Mouse (Mus musculus) neural tube, embryonic 11.5 days (tissue): ENCODE measurements around the gene Nsf. TPM values are rescaled to one million over a fixed set of nuclear protein-coding genes. Genes with fewer than 3 reads are reported as not detected.
A peak's percentile ranks its signal among the peaks of the same experiment; 100 is the strongest.

Experiments used
- ATAC-seq: fragments of 200-750 bp; cut with Nextera tagmentation; 2 replicates; pipeline ENCODE4 v1.8.0; 2017; ENCODE audit warnings: moderate number of reproducible peaks, mild to moderate bottlenecking, moderate TSS enrichment, moderate library complexity; ENCODE audit not compliant: insufficient read depth, low FRiP score, low TSS enrichment
- DNase-seq: peaks from one replicate; pipeline ENCODE4 v3.0.0-alpha.2; 2015; ENCODE audit warnings: low spot score
- H3K27ac ChIP-seq: fragments of 300-500 bp; sonication (generic); 2 replicates; pipeline ENCODE4 v1.5.1; 2014; ENCODE audit warnings: low read depth, mild to moderate bottlenecking, low read length
- H3K27me3 ChIP-seq: fragments of 300-500 bp; sonication (generic); 2 replicates; pipeline ENCODE4 v1.6.1; 2014; ENCODE audit warnings: mild to moderate bottlenecking, low read length, mixed read lengths; ENCODE audit not compliant: control insufficient read depth, insufficient read depth
- H3K36me3 ChIP-seq: fragments of 300-500 bp; sonication (generic); 2 replicates; pipeline ENCODE4 v1.6.1; 2014; ENCODE audit warnings: mild to moderate bottlenecking, low read length, moderate library complexity, mixed read lengths; ENCODE audit not compliant: control insufficient read depth, insufficient read depth
- H3K4me1 ChIP-seq: fragments of 300-500 bp; sonication (generic); 2 replicates; pipeline ENCODE4 v1.6.1; 2014; ENCODE audit warnings: low read length, mixed read lengths; ENCODE audit not compliant: control insufficient read depth, insufficient read depth
- H3K4me2 ChIP-seq: fragments of 300-500 bp; sonication (generic); 2 replicates; pipeline ENCODE4 v1.6.1; 2014; ENCODE audit warnings: low read depth, mild to moderate bottlenecking, moderate library complexity
- H3K4me3 ChIP-seq: fragments of 300-500 bp; sonication (generic); 2 replicates; pipeline ENCODE4 v1.5.1; 2014; ENCODE audit warnings: low read depth, low read length
- H3K9ac ChIP-seq: fragments of 300-500 bp; sonication (generic); 2 replicates; pipeline ENCODE4 v1.6.1; 2014; ENCODE audit warnings: mild to moderate bottlenecking, low read length
- H3K9me3 ChIP-seq: fragments of 300-500 bp; sonication (generic); 2 replicates; pipeline ENCODE4 v1.6.1; 2016; ENCODE audit warnings: low read length; ENCODE audit not compliant: control insufficient read depth
- WGBS: fragments of 180-500 bp; shearing (Covaris S2); extraction: QIAGEN DNeasy Blood & Tissue Kit; methylation state at CpG from one replicate; pipeline ENCODE4 v1.1.7; 2014; 5-methylcytosine and 5-hydroxymethylcytosine counted together
- polyA plus RNA-seq: library from polyadenylated mRNA; unstranded; fragments of >200 nt; fragmentation: Nextera tagmentation; extraction: Ambion mirVana; gene quantifications from 2 replicates; pipeline ENCODE4 v1.2.1, GENCODE M21; 2014

The Nsf gene
- polyA plus RNA-seq, 1 experiment from 2014 or later, result 65.4 TPM

DNA sequence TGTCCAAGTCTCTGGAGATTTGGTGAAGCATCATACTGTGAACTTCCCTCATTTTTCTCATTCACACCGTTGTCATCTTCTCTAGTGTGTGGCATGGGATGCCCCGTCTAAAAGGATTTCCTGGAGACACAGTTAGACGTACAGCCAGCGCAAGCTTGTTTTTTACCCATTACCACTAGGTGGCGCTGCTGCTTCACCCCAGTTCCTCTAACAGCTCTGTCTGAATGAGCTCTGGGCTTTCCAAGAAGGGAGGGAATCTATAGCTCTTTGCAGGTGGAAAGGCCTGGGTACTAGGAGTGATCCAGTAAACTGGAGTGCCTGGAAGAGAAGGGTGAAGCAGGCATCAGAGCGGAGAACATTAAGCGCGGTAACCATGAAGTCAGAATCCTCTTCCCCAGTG is 33.6 kb upstream of the Nsf start:
- Histone ChIP-seq H3K27ac (no peak overlapping the region), H3K4me1 (no peaks in the 10 kb centered on the region), H3K9me3 (no peaks in the 10 kb centered on the region), H3K4me2 (no peak overlapping the region), H3K27me3 (no peaks in the 10 kb centered on the region), H3K36me3 (peaks cover 9% of the 10 kb centered on the region), H3K9ac (no peak overlapping the region), H3K4me3 (no peak overlapping the region)
- DNase-seq, result peak; percentile 83
- no peak for ATAC-seq
- WGBS, result 26% methylated on average over 8 of the region's 8 CpGs

DNA sequence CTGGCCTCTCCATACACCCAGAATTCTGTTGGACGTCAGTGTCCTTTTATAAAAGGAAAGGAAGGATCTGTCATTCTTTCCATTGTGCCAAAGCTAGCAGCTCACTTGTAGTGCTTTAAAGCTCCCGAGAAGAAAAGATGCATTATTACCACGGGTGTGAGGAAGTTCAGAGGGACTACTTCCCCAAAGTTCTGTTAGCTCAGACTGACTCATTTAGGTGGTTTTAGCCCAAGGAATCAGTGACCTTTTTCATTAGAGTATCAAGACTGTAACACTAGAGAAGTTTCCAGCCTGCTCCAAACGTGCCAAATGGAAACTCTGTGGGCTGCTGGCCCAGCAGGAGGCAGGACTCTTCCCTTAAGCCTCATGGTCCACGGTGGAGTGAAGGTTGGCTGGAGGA is 30.2 kb upstream of the Nsf start:
- 66% methylated on average over 5 of the region's 5 CpGs for WGBS

DNA sequence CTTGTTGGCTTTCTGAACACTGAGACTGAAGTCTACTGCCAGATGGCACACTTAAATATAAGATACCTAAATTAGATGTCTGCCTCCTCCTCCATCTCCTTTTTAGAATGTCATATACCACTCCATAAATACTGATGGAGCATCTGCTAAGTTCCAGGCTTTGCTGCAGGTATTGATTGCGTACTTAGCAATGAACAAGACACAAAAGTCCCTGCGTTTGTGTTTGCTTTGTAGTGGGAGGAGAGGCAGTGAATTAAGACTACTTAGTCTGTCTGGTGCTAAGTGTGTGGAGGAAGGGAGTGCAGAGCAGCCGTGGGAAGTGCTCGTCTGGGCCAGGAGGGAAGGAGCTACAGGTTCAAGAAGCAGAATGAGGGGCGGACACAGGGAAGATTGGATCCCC is 28.0 kb upstream of the Nsf start:
- 72% methylated on average over 5 of the region's 5 CpGs for WGBS
- Histone ChIP-seq H3K9ac (no peak overlapping the region), H3K9me3 (no peaks in the 10 kb centered on the region), H3K36me3 (peaks cover 9% of the 10 kb centered on the region), H3K4me2 (no peak overlapping the region), H3K4me1 (no peaks in the 10 kb centered on the region), H3K27me3 (no peaks in the 10 kb centered on the region), H3K4me3 (no peak overlapping the region), H3K27ac (no peak overlapping the region)
- no peak for DNase-seq
- no peak for ATAC-seq

More for the DNA sequence above, 30.2 kb upstream of the Nsf start:
- Histone ChIP-seq H3K4me2 (no peak overlapping the region), H3K4me3 (no peak overlapping the region), H3K9ac (no peak overlapping the region), H3K4me1 (no peaks in the 10 kb centered on the region), H3K9me3 (no peaks in the 10 kb centered on the region), H3K27ac (no peak overlapping the region), H3K36me3 (peaks cover 9% of the 10 kb centered on the region), H3K27me3 (no peaks in the 10 kb centered on the region)
- no peak for DNase-seq
- ATAC-seq, result no peak

DNA sequence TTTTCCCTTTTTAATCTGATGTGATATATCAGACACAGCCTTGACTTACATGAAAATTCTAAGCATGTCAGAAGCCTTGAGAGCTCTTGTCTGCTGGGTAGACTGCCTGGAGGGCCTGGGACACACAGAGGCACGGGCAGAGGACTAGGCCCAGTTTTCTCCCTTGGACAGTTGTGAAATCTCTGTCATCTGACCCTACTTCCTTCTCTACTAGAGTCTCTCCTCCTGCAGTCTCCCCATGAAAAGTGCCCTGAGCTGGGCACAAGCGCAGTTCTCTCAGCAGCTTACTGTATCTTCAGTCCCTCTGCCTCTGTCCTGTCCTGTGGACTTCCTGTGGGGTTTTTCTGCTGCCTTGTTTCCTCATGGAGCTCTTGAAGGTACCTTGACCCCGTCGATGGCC is 25.5 kb upstream of the Nsf start:
- H3K4me1 ChIP-seq, result no peaks in the 10 kb centered on the region
- H3K27ac ChIP-seq, result no peak overlapping the region
- no peak overlapping the region for H3K9ac ChIP-seq
- DNase-seq, result no peak
- no peaks in the 10 kb centered on the region for H3K27me3 ChIP-seq
- no peak for ATAC-seq
- no peaks in the 10 kb centered on the region for H3K9me3 ChIP-seq
- no peak overlapping the region for H3K4me2 ChIP-seq
- peaks cover 13% of the 10 kb centered on the region for H3K36me3 ChIP-seq
- H3K4me3 ChIP-seq, result no peak overlapping the region
- WGBS, result 85% methylated on average over 4 of the region's 4 CpGs

- Histone ChIP-seq H3K4me1 (peaks cover 7% of the 10 kb centered on the region), H3K9ac (no peak overlapping the region), H3K27me3 (no peaks in the 10 kb centered on the region), H3K36me3 (peaks cover 9% of the 10 kb centered on the region), H3K4me2 (no peak overlapping the region), H3K27ac (no peak overlapping the region), H3K9me3 (no peaks in the 10 kb centered on the region), H3K4me3 (no peak overlapping the region)
- WGBS, result 80% methylated on average over 3 of the region's 3 CpGs
- ATAC-seq (no peak), DNase-seq (no peak)
These were observed 17.0 kb upstream of the Nsf start for GRCm38 (mm10) chr11:103970876-103971275.

- Histone ChIP-seq H3K4me3 (no peak overlapping the region), H3K27ac (no peak overlapping the region), H3K36me3 (peaks cover 3% of the 10 kb centered on the region; the same call in 1 of the 2 replicates), H3K4me2 (no peak overlapping the region), H3K27me3 (no peaks in the 10 kb centered on the region), H3K4me1 (peaks cover 7% of the 10 kb centered on the region), H3K9me3 (no peaks in the 10 kb centered on the region), H3K9ac (no peak overlapping the region)
- no peak for DNase-seq
- no peak for ATAC-seq
- 90% methylated on average over 5 of the region's 5 CpGs for WGBS
These were observed 15.4 kb upstream of the Nsf start for GRCm38 (mm10) chr11:103969278-103969677.

DNA sequence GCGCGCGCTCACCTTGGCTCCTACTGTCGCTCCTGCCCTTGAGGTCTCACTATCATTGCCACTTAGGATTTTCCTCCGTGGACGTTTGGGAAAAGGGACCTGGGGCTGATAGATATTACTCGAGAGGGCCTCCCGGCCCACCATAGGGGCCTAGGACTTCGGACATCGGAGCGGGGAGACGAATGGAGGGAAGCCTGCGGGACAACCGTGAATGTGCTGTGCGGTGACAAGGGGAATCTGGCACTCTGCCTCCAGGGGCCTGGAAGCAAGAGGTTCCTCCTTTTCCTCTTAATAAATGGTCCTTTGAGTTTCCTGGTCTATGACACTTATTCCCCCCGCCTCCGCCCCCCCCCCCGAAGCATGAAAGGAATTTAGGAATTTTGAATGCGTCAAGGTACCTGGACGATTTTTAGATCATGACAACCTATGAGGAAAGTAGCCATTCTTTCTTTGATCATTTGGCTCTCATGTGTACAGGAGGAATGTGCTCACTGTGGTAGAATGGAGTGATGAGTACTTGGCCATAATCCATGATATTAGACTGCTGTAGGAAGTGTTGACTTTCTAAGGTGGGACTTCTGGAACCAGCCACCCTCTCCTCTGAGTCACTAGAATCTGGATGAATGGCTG is 13.4 kb upstream of the Nsf start:
- Histone ChIP-seq H3K9ac (peak overlapping the region; percentile 87), H3K36me3 (0 out of 2 replicates have a peak, but pooled peaks cover 2% of the 10 kb centered on the region), H3K27me3 (no peaks in the 10 kb centered on the region), H3K4me1 (peaks cover 7% of the 10 kb centered on the region), H3K4me2 (peak overlapping the region; percentile 81), H3K9me3 (no peaks in the 10 kb centered on the region), H3K27ac (peak overlapping the region; percentile 84), H3K4me3 (peak overlapping the region; percentile 92)
- DNase-seq (no peak), ATAC-seq (no peak)
- 1% methylated on average over 20 of the region's 20 CpGs for WGBS

DNA sequence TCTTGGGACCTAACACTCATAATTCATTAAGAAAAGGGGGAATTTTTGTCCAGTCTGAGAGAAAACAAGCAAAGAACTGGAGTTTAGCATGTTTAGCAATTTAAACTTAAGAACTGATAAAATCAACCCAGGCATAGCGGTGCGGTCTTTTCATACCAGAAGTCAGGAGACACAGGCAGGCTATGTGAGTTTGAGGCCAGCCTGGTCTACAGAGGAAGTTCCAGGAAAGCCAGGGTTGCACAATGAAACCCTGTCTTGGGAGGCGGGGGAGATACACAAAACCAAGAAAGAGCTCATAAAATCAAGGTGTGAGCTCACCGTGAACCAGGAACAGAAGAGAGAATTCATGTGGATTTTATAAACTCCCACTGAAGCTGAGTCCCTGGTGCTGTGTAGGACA is 3.0 kb upstream of the Nsf start:
- DNase-seq, result no peak
- H3K9me3 ChIP-seq, result no peaks in the 10 kb centered on the region
- H3K4me2 ChIP-seq, result no peak overlapping the region
- no peak for ATAC-seq
- H3K36me3 ChIP-seq, result no peaks in the 10 kb centered on the region
- no peak overlapping the region for H3K27ac ChIP-seq
- WGBS, result 84% methylated on average over 4 of the region's 4 CpGs
- H3K9ac ChIP-seq, result no peak overlapping the region
- 0 out of 2 replicates have a peak, but pooled peaks cover 7% of the 10 kb centered on the region for H3K4me1 ChIP-seq
- no peaks in the 10 kb centered on the region for H3K27me3 ChIP-seq
- no peak overlapping the region for H3K4me3 ChIP-seq
